Mouse (Mus musculus): ENCODE measurements around the gene Gdap1l1. TPM values are rescaled to one million over a fixed set of nuclear protein-coding genes. Genes with fewer than 3 reads are reported as not detected.

The Gdap1l1 gene
- polyA plus RNA-seq, 1 experiment from 2014 or later = 0.64 TPM

DNA sequence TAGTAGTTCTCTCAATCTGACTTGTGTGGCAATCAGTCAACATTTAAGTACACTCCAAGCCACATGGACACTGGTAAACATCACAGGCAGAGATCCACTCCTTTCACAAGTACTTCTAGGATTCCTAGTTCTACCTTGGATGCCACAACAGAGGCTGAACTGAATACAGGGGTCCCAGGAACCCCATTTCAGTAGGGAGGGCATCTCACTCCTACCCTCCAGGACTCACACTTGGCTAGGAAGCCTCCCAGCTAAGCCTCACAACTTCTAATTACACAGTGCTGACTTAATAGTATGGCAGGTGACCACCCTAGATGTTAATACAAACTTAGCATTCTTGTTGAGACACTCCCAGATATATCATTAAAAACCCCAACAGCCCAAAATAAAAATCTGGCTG lies 20.4 kb upstream of the Gdap1l1 start:
- no peaks in the 10 kb centered on the region for H3K9me3 ChIP-seq (replicated peaks; ENCODE audit: control insufficient read depth, low read length)
- H3K36me3 ChIP-seq (ENCODE audit: control insufficient read depth, insufficient read depth, low read length) = no peaks in the 10 kb centered on the region
- 0 out of 2 replicates have a peak overlapping the region, but pooled peaks have one; percentile 7 for H3K9ac ChIP-seq (ENCODE audit: low read depth, low read length)
- peaks cover 13% of the 10 kb centered on the region for H3K4me1 ChIP-seq (ENCODE audit: control insufficient read depth, insufficient read depth, low read length)
- H3K4me2 ChIP-seq = peak overlapping the region; percentile 79
- H3K27me3 ChIP-seq (ENCODE audit: control insufficient read depth, insufficient read depth, low read length) = no peaks in the 10 kb centered on the region
- ATAC-seq (replicated peaks; ENCODE audit: insufficient number of reproducible peaks, low FRiP score, low TSS enrichment) = no peak
- peak overlapping the region; percentile 97 for H3K4me3 ChIP-seq (ENCODE audit: low read depth, low read length)
- no peak overlapping the region for H3K27ac ChIP-seq (ENCODE audit: low read depth, low read length)

DNA sequence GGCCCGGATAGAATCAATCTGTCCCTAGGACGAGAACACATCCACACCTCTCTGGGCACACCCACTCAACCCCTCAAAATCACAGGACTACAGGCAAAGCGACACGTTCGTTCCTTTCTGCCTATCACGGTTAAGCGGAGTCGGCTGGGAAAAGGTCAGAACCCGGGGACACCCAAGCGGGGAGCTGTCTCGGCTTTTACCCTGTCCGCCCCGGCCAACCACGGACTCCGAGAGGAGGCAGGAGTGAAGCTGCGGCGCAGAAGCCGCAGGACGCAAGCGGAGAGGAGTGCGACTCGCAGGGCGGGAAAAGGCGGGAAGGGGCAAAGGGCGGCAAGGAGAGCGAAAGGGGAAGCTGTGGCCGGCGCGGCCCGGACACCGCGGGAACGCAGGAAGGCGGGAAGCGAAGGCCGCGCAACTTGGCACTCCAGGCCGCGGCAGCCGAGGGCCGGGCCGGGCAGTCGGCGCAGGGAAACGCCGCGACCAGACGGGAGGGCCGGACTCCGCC lies 19.4 kb upstream of the Gdap1l1 start:
- peaks cover 13% of the 10 kb centered on the region for H3K4me1 ChIP-seq (ENCODE audit: control insufficient read depth, insufficient read depth, low read length)
- no peaks in the 10 kb centered on the region for H3K36me3 ChIP-seq (ENCODE audit: control insufficient read depth, insufficient read depth, low read length)
- H3K4me3 ChIP-seq (ENCODE audit: low read depth, low read length) = peak overlapping the region; percentile 97
- 0% methylated on average over 48 of the region's 50 CpGs for WGBS (ENCODE audit: insufficient replicate concordance)
- peak overlapping the region; percentile 94 for H3K9ac ChIP-seq (ENCODE audit: low read depth, low read length)
- H3K27ac ChIP-seq (ENCODE audit: low read depth, low read length) = peak overlapping the region; percentile 89
- H3K27me3 ChIP-seq (ENCODE audit: control insufficient read depth, insufficient read depth, low read length) = no peaks in the 10 kb centered on the region
- no peaks in the 10 kb centered on the region for H3K9me3 ChIP-seq (replicated peaks; ENCODE audit: control insufficient read depth, low read length)
- H3K4me2 ChIP-seq = peak overlapping the region; percentile 79
- peak; percentile 54 for ATAC-seq (replicated peaks; ENCODE audit: insufficient number of reproducible peaks, low FRiP score, low TSS enrichment)

DNA sequence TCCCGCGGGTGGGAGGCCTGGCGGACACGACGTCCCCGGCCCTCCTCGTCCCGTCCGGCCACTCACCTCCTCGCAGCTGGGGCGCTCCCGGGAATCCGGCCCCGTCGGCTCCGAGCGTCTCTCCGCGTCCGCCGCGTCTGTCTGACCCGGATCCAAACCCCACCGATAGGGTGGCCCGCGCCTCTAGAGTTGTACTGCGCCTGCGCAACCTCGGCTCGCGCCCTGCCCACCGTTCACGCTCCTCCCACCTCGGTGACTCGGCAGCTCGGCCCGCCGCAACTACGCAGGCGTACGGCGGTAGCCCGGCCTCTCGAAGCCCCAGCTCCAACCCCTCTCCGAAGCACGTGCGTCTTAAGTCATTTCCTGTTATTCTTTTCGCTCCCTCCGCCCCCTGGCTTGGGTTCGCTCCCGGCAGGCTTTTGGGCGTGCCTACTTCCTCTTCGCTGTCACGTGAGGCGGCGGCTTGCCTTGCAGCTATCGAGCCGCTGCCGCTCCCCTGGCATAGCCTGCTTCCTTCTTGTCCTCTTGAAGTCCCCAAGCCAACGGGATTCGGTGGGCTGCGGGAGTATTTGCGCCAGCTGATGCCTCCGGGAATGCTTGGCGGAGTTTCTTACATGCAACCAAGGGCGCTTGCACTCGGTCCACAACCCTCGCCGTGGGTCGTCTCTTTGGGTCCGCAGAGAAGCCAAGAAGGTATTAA lies 18.8 kb upstream of the Gdap1l1 start:
- Histone ChIP-seq H3K4me3 (ENCODE audit: low read depth, low read length) (peak overlapping the region; percentile 97), H3K27ac (ENCODE audit: low read depth, low read length) (peak overlapping the region; percentile 89), H3K4me2 (peak overlapping the region; percentile 79), H3K36me3 (ENCODE audit: control insufficient read depth, insufficient read depth, low read length) (no peaks in the 10 kb centered on the region), H3K9ac (ENCODE audit: low read depth, low read length) (peak overlapping the region; percentile 94), H3K27me3 (ENCODE audit: control insufficient read depth, insufficient read depth, low read length) (no peaks in the 10 kb centered on the region), H3K4me1 (ENCODE audit: control insufficient read depth, insufficient read depth, low read length) (peaks cover 13% of the 10 kb centered on the region), H3K9me3 (replicated peaks; ENCODE audit: control insufficient read depth, low read length) (no peaks in the 10 kb centered on the region)
- peak; percentile 99 for ATAC-seq (replicated peaks; ENCODE audit: insufficient number of reproducible peaks, low FRiP score, low TSS enrichment)
- under 1% methylated on average over 63 of the region's 71 CpGs for WGBS (ENCODE audit: insufficient replicate concordance)

DNA sequence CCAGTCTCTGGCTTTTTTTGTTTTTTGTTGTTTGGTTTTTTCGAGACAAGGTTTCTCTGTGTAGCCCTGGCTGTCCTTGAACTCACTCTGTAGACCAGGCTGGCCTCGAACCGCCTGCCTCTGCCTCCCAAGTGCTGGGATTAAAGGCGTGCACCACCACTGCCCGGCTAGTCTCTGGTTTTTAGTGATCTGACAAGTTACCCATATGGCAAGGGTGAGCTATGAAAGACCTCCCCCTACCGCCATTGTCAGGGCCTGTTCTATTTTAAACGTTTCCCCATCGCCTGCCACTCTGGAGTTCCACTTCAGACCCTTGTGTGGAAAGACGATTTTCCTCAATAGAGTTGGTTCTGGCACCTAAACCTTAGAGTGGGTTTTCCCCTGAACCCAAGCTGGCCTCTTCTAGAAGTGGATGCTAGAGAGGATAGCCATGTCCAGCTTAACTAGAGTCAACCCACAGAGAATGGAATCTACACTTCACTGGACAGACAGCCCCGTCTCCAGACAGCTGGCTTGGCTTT lies 17.9 kb upstream of the Gdap1l1 start:
- H3K27me3 ChIP-seq (ENCODE audit: control insufficient read depth, insufficient read depth, low read length) = no peaks in the 10 kb centered on the region
- peak overlapping the region; percentile 83 for H3K9ac ChIP-seq (ENCODE audit: low read depth, low read length)
- peak overlapping the region; percentile 70; the same call in 1 of the 2 replicates for H3K27ac ChIP-seq (ENCODE audit: low read depth, low read length)

DNA sequence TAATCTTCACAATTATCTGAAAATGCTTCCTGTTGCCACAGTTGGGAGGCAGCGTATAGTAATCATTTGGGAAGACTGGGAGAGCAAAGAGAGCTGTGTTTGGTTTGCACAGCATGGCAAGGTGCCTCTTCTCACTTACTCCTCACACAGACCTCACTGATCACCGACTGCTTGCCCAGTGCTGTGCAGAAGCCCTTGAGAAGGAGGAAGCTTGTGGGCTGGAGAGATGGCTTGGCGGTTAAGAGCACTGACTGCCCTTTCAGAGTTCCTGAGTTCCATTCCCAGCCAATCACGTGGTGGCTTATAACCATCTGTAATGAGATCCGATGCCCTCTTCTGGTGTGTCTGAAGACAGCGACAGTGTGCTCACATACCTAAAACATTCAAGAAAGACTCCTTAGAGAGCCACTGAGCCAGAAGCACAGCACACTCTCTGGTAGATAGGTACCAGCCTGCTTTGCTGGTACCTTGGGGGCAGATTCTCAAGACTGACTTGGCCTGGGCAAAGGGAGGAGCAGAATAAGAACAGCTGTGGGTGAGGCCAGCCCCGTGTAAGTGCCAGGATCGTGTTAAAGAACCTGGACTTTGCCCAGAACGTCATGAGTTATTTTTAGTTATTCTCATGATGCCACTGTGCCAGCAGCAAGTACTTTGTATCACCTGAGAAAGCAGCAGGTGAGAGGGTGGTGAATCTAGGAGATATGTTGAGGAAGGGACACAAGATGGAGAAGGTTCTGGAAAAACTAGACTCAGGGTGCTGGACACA lies 15.2 kb upstream of the Gdap1l1 start:
- Histone ChIP-seq H3K4me3 (ENCODE audit: low read depth, low read length) (no peak overlapping the region), H3K9ac (ENCODE audit: low read depth, low read length) (no peak overlapping the region), H3K4me2 (no peak overlapping the region), H3K9me3 (replicated peaks; ENCODE audit: control insufficient read depth, low read length) (no peaks in the 10 kb centered on the region), H3K27me3 (ENCODE audit: control insufficient read depth, insufficient read depth, low read length) (no peaks in the 10 kb centered on the region), H3K36me3 (ENCODE audit: control insufficient read depth, insufficient read depth, low read length) (no peaks in the 10 kb centered on the region), H3K4me1 (ENCODE audit: control insufficient read depth, insufficient read depth, low read length) (peaks cover 8% of the 10 kb centered on the region), H3K27ac (ENCODE audit: low read depth, low read length) (no peak overlapping the region)
- ATAC-seq (replicated peaks; ENCODE audit: insufficient number of reproducible peaks, low FRiP score, low TSS enrichment) = no peak
- 78% methylated on average over 9 of the region's 9 CpGs for WGBS (ENCODE audit: insufficient replicate concordance)

More for the DNA sequence above, 17.9 kb upstream of the Gdap1l1 start:
- Histone ChIP-seq H3K4me2 (peak overlapping the region; percentile 65), H3K4me3 (ENCODE audit: low read depth, low read length) (peak overlapping the region; percentile 97), H3K9me3 (replicated peaks; ENCODE audit: control insufficient read depth, low read length) (no peaks in the 10 kb centered on the region), H3K36me3 (ENCODE audit: control insufficient read depth, insufficient read depth, low read length) (no peaks in the 10 kb centered on the region), H3K4me1 (ENCODE audit: control insufficient read depth, insufficient read depth, low read length) (peaks cover 13% of the 10 kb centered on the region)
- no peak for ATAC-seq (replicated peaks; ENCODE audit: insufficient number of reproducible peaks, low FRiP score, low TSS enrichment)
- 23% methylated on average over 10 of the region's 10 CpGs for WGBS (ENCODE audit: insufficient replicate concordance)

DNA sequence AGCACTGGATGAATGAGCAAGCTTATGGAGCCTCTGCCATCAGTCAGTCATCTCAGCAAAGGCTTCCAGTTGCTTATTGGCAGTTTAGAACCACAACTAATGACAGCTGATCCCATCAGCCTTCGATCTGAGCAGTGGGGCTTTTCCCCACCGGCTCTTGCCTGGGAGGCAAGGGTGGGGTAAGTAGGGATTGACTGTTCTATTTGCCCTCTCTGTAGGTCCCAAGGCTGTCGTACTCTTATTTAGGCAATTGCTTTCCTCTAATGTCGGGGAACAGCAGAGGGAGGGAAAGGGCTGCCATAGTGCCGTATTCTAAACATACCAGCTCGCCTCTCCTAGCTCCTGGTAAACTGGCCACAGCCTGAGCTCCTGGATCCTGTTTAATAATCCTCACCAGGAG lies 13.7 kb upstream of the Gdap1l1 start, which contains the start of gene Oser1:
Gene Oser1 (minus strand): TSS at position 101 of the 400 bp plus-strand sequence.
- 73% methylated on average over 6 of the region's 6 CpGs for WGBS (ENCODE audit: insufficient replicate concordance)
- Histone ChIP-seq H3K4me1 (ENCODE audit: control insufficient read depth, insufficient read depth, low read length) (peaks cover 5% of the 10 kb centered on the region), H3K9me3 (replicated peaks; ENCODE audit: control insufficient read depth, low read length) (no peaks in the 10 kb centered on the region), H3K4me2 (no peak within 1 kb of the TSS), H3K27me3 (ENCODE audit: control insufficient read depth, insufficient read depth, low read length) (no peaks in the 10 kb centered on the region), H3K9ac (ENCODE audit: low read depth, low read length) (no peak within 1 kb of the TSS), H3K27ac (ENCODE audit: low read depth, low read length) (no peak within 1 kb of the TSS), H3K36me3 (ENCODE audit: control insufficient read depth, insufficient read depth, low read length) (no peaks in the 10 kb centered on the region), H3K4me3 (ENCODE audit: low read depth, low read length) (no peak within 1 kb of the TSS)
- ATAC-seq (replicated peaks; ENCODE audit: insufficient number of reproducible peaks, low FRiP score, low TSS enrichment) = no peak

DNA sequence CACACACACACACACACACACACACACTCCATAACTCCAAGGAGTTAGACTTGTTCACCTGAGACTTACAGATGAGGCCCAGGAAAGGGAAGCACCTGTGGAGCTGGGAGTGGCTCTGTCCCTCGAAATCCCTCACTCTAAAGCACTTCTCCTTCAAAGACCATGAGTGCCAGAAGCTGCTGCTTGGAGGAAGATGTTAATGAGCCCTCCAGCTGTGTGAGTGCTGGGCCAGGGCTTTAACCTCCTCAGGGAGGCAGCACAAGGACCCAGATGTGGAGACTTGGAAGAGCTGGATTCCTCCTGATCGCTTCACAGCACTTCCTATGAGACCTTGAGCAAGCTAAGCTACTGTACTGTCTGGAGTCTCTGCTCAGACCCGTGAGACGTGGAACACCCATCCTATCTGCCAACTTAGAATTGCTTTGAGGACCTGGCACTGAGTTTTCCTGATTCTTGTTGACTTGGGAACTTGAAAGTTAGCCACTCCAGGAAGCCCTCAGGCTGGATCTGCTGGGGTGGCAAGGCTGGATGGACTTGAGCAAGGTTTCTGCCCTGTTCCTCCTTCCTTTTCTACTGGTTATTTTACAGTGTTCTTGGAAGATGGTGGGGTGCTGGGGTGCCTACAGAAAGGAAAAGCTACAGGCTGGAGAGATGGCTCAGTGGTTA lies 9.8 kb upstream of the Gdap1l1 start:
- no peak for ATAC-seq (replicated peaks; ENCODE audit: insufficient number of reproducible peaks, low FRiP score, low TSS enrichment)
- Histone ChIP-seq H3K4me1 (ENCODE audit: control insufficient read depth, insufficient read depth, low read length) (no peaks in the 10 kb centered on the region), H3K36me3 (ENCODE audit: control insufficient read depth, insufficient read depth, low read length) (no peaks in the 10 kb centered on the region), H3K27me3 (ENCODE audit: control insufficient read depth, insufficient read depth, low read length) (no peaks in the 10 kb centered on the region), H3K4me3 (ENCODE audit: low read depth, low read length) (no peak overlapping the region), H3K27ac (ENCODE audit: low read depth, low read length) (no peak overlapping the region), H3K9ac (ENCODE audit: low read depth, low read length) (no peak overlapping the region), H3K4me2 (no peak overlapping the region), H3K9me3 (replicated peaks; ENCODE audit: control insufficient read depth, low read length) (no peaks in the 10 kb centered on the region)
- 29% methylated on average over 4 of the region's 4 CpGs for WGBS (ENCODE audit: insufficient replicate concordance)

DNA sequence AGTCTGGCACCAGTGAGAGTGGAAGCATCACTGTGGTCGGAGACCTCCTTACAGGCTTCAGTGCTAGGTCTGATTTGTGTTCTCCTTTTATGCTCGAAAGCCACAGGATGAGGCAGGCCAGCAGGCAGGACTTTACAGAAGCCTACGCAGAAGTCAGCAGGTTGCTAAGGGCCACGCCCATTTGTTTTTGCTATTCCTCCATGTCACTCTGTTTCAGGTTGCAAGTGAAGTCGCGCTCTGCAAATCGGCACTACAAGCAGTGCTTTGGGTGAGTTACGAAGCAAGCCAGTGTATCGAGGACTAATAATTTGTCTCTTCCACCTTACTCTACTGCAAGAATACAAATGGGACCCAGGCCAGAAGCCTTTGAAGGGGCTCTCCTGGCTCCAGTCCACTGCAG lies 7.0 kb upstream of the Gdap1l1 start:
- H3K9me3 ChIP-seq (replicated peaks; ENCODE audit: control insufficient read depth, low read length) = no peaks in the 10 kb centered on the region
- H3K4me2 ChIP-seq = no peak overlapping the region
- H3K4me3 ChIP-seq (ENCODE audit: low read depth, low read length) = no peak overlapping the region
- H3K9ac ChIP-seq (ENCODE audit: low read depth, low read length) = no peak overlapping the region
- ATAC-seq (replicated peaks; ENCODE audit: insufficient number of reproducible peaks, low FRiP score, low TSS enrichment) = no peak
- H3K27me3 ChIP-seq (ENCODE audit: control insufficient read depth, insufficient read depth, low read length) = no peaks in the 10 kb centered on the region
- no peak overlapping the region for H3K27ac ChIP-seq (ENCODE audit: low read depth, low read length)
- H3K36me3 ChIP-seq (ENCODE audit: control insufficient read depth, insufficient read depth, low read length) = no peaks in the 10 kb centered on the region
- H3K4me1 ChIP-seq (ENCODE audit: control insufficient read depth, insufficient read depth, low read length) = no peaks in the 10 kb centered on the region
- 80% methylated on average over 9 of the region's 9 CpGs for WGBS (ENCODE audit: insufficient replicate concordance)

Measured in heart, embryonic 11.5 days (tissue).